Mouse (Mus musculus) embryonic facial prominence, embryonic 11.5 days (tissue): Measurements from ENCODE around the gene Ripor3. TPM values are rescaled to one million over a fixed set of nuclear protein-coding genes. Genes with fewer than 3 reads are reported as not detected.
A peak's percentile ranks its signal among the peaks of the same experiment; 100 is the strongest.

Experiments used
- ATAC-seq: fragments of 200-750 bp; cut with Nextera tagmentation; replicated peaks from 2 replicates; pipeline ENCODE4 v1.8.0; 2017; ENCODE audit warnings: low read depth; ENCODE audit not compliant: insufficient number of reproducible peaks, low FRiP score, low TSS enrichment
- DNase-seq: peaks from one replicate; pipeline ENCODE4 v3.0.0-alpha.2; 2015; ENCODE audit warnings: low spot score
- H3K27ac ChIP-seq: fragments of 300-500 bp; sonication (generic); replicated peaks from 2 replicates; pipeline ENCODE4 v1.5.1; 2014; ENCODE audit warnings: mild to moderate bottlenecking, low read depth, low read length, control low read depth
- H3K27me3 ChIP-seq: fragments of 300-500 bp; sonication (generic); 2 replicates; pipeline ENCODE4 v1.6.1; 2014; ENCODE audit warnings: mild to moderate bottlenecking, low read length, moderate library complexity, mixed read lengths; ENCODE audit not compliant: control insufficient read depth, insufficient read depth
- H3K36me3 ChIP-seq: fragments of 300-500 bp; sonication (generic); replicated peaks from 2 replicates; pipeline ENCODE4 v1.6.1; 2014; ENCODE audit warnings: low read depth, mild to moderate bottlenecking, low read length, moderate library complexity, mixed read lengths; ENCODE audit not compliant: control insufficient read depth, insufficient read depth
- H3K4me1 ChIP-seq: fragments of 300-500 bp; sonication (generic); 2 replicates; pipeline ENCODE4 v1.6.1; 2014; ENCODE audit warnings: low read length, mixed read lengths; ENCODE audit not compliant: control insufficient read depth, insufficient read depth
- H3K4me2 ChIP-seq: fragments of 300-500 bp; sonication (generic); 2 replicates; pipeline ENCODE4 v1.6.1; 2014; ENCODE audit warnings: low read depth, mild to moderate bottlenecking, control low read depth, low read length, moderate library complexity
- H3K4me3 ChIP-seq: fragments of 300-500 bp; sonication (generic); 2 replicates; pipeline ENCODE4 v1.5.1; 2014; ENCODE audit warnings: low read depth, low read length, control low read depth
- H3K9ac ChIP-seq: fragments of 300-500 bp; sonication (generic); replicated peaks from 2 replicates; pipeline ENCODE4 v1.6.1; 2014; ENCODE audit warnings: mild to moderate bottlenecking, control low read depth, low read length
- H3K9me3 ChIP-seq: fragments of 300-500 bp; sonication (generic); replicated peaks from 2 replicates; pipeline ENCODE4 v1.6.1; 2016; ENCODE audit warnings: mild to moderate bottlenecking, low read length, inconsistent platforms, mixed read lengths; ENCODE audit not compliant: control insufficient read depth
- WGBS: fragments of 180-500 bp; shearing (Covaris S2); extraction: QIAGEN DNeasy Blood & Tissue Kit; methylation state at CpG from one replicate; pipeline ENCODE4 v1.1.7; 2014; 5-methylcytosine and 5-hydroxymethylcytosine counted together
- polyA plus RNA-seq: library from polyadenylated mRNA; unstranded; fragments of >200 nt; fragmentation: Nextera tagmentation; extraction: Ambion mirVana; gene quantifications from 2 replicates; pipeline ENCODE4 v1.2.1, GENCODE M21; 2014

The Ripor3 gene
- polyA plus RNA-seq, 1 experiment from 2014 or later = 0.69 TPM

- Histone ChIP-seq H3K4me1 (peaks cover 3% of the 10 kb centered on the region; the same call in 1 of the 2 replicates), H3K27me3 (no peaks in the 10 kb centered on the region), H3K36me3 (no peaks in the 10 kb centered on the region), H3K4me2 (no peak overlapping the region), H3K4me3 (no peak overlapping the region), H3K9ac (no peak overlapping the region), H3K9me3 (no peaks in the 10 kb centered on the region), H3K27ac (no peak overlapping the region)
- ATAC-seq (no peak), DNase-seq (no peak)
- WGBS = 86% methylated on average over 3 of the region's 3 CpGs
Observed at GRCm38 (mm10) chr2:167935956-167936355, 74.5 kb downstream of the Ripor3 start.

GRCm38 (mm10) chr2:167933397-167933796 lies 77.0 kb downstream of the Ripor3 start:
- Histone ChIP-seq H3K27ac (no peak overlapping the region), H3K4me3 (peak overlapping the region; percentile 91)

GRCm38 (mm10) chr2:167932727-167933231 lies 77.6 kb downstream of the Ripor3 start:
- Histone ChIP-seq H3K4me1 (no peaks in the 10 kb centered on the region), H3K36me3 (no peaks in the 10 kb centered on the region), H3K9me3 (no peaks in the 10 kb centered on the region), H3K9ac (peak overlapping the region; percentile 85), H3K27ac (no peak overlapping the region), H3K27me3 (no peaks in the 10 kb centered on the region), H3K4me2 (peak overlapping the region; percentile 85), H3K4me3 (peak overlapping the region; percentile 91)
- peak; percentile 70 for ATAC-seq
- under 1% methylated on average over 18 of the region's 18 CpGs for WGBS
- DNase-seq = no peak

More at GRCm38 (mm10) chr2:167933397-167933796, 77.0 kb downstream of the Ripor3 start:
- WGBS = 42% methylated on average over 7 of the region's 7 CpGs
- Histone ChIP-seq H3K4me1 (no peaks in the 10 kb centered on the region), H3K27me3 (no peaks in the 10 kb centered on the region), H3K9ac (peak overlapping the region; percentile 85), H3K36me3 (no peaks in the 10 kb centered on the region), H3K4me2 (peak overlapping the region; percentile 85), H3K9me3 (no peaks in the 10 kb centered on the region)
- DNase-seq (no peak), ATAC-seq (no peak)

- no peaks in the 10 kb centered on the region for H3K9me3 ChIP-seq
- no peaks in the 10 kb centered on the region for H3K36me3 ChIP-seq
- peak within 1 kb of the TSS; percentile 91 for H3K4me3 ChIP-seq
- DNase-seq (peak; percentile 96), ATAC-seq (peak; percentile 91)
- H3K9ac ChIP-seq = peak within 1 kb of the TSS; percentile 85
- under 1% methylated on average over 75 of the region's 99 CpGs for WGBS
- no peaks in the 10 kb centered on the region for H3K4me1 ChIP-seq
- peak within 1 kb of the TSS; percentile 85 for H3K4me2 ChIP-seq
- H3K27ac ChIP-seq = 0 out of 2 replicates have a peak within 1 kb of the TSS, but pooled peaks have one; percentile 41
- no peaks in the 10 kb centered on the region for H3K27me3 ChIP-seq
Observed at GRCm38 (mm10) chr2:167931985-167932726, 78.3 kb downstream of the Ripor3 start, which contains the start of gene Ptpn1. Gene Ptpn1 (plus strand): TSS chr2:167932057.

- no peak overlapping the region; the same call in 1 of the 2 replicates for H3K4me2 ChIP-seq
- WGBS = 88% methylated on average over 3 of the region's 3 CpGs
- no peak overlapping the region for H3K27ac ChIP-seq
- no peaks in the 10 kb centered on the region for H3K36me3 ChIP-seq
- H3K4me1 ChIP-seq = no peaks in the 10 kb centered on the region
- ATAC-seq (no peak), DNase-seq (no peak)
- no peak overlapping the region for H3K4me3 ChIP-seq
- H3K27me3 ChIP-seq = no peaks in the 10 kb centered on the region
- H3K9ac ChIP-seq = no peak overlapping the region
- no peaks in the 10 kb centered on the region for H3K9me3 ChIP-seq
Observed at GRCm38 (mm10) chr2:167930975-167931374, 79.4 kb downstream of the Ripor3 start.

Other genes starting within 250 kb of the Ripor3 start
- gene Ptpn1, start 78.6 kb downstream of the Ripor3 start, polyA plus RNA-seq = 56.6 and 60.4 TPM in 2 replicates
- gene Pard6b, start 70.4 kb upstream of the Ripor3 start, polyA plus RNA-seq = 4.8 and 5.1 TPM in 2 replicates
- 3.3 and 10.1 TPM in 2 replicates for gene Adnp, start 196.5 kb upstream of the Ripor3 start, polyA plus RNA-seq
- 27.1 and 27.2 TPM in 2 replicates for gene Gm20716, start 219.7 kb upstream of the Ripor3 start, polyA plus RNA-seq
- gene Dpm1, start 220.0 kb upstream of the Ripor3 start, polyA plus RNA-seq = 69.2 and 78.5 TPM in 2 replicates
- gene Mocs3, start 220.0 kb upstream of the Ripor3 start, polyA plus RNA-seq = 7.6 and 8.4 TPM in 2 replicates